Mouse (Mus musculus) urinary bladder, adult 18-20 months (tissue): Measurements from ENCODE around the gene Cyp8b1.

Experiments used
- DNase-seq, 2 experiments: peaks; one replicate each; pipeline ENCODE4 v3.0.0; 2022; ENCODE audit warnings: low spot score in 2 of 2, mixed read lengths in 2 of 2

The Cyp8b1 gene

DNA sequence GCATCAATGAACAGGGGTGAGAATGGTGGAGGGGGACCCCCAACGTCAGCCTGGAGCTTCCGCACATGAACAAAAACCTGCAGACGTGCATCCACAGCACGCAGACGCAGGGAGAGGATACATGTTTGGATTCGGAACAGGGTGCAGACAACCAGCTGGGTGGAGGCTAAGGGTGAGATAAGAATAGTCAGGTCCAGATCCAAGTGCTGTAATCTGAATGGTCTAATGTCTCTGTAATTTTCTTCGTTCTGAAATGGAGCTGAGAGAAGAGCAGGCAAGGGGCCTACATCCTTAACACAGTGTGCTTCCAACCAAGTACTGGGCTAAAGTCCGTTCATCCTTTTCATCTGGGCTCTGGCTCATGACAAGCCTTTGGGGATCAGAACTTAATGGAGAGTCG lies 24.8 kb downstream of the Cyp8b1 start:
- DNase-seq, result no peak

DNA sequence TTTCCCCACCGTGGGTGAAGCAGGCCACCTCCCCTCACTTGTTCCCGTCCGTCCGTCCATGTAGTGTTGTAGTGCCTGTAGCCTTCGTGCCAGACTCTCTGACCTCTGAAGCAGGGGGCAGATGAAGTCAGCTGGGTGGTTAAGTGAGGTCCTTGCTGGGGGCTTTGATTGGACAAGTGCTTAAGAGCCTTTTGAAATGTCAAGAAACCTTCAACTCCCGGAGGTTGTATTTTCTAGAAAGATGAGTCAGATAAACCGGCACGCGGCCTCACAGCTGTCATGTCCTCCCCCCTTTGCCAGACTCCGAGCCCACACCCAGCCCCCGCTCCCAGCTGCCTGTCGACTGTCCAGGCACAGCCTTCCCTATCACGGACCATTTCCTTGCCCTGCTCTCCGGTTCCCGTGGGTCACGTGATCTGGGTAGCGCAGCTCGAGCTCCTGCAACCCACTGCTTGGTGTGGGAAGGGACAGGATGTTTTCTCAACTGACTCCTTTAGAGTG lies 25.6 kb downstream of the Cyp8b1 start:
- peak; percentile 51 to 80 for DNase-seq

DNA sequence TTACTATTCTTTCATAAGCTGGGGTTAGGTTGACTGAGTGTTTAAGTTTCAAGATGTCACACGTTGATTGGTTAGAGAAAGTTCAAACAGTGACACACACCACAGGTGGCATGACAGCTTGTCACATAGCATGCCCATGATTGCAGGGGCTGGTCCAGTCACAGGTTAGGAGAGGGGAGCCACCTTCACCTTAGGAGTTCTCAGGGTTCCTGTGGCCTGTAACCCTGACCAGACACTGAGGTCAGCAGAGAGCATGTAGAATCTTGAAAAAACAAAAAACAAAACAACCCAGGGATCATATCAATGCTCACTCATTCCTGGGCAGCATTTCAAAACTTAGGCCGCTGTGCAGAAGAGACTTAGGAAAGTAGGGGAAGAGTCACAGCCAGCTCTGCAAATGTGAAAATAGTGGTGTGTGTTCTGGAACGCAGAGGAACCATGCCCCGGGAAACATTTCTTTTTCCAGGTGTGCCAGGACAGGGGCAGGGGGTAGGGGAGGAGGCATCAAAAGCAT lies 26.1 kb downstream of the Cyp8b1 start:
- DNase-seq, result no peak

DNA sequence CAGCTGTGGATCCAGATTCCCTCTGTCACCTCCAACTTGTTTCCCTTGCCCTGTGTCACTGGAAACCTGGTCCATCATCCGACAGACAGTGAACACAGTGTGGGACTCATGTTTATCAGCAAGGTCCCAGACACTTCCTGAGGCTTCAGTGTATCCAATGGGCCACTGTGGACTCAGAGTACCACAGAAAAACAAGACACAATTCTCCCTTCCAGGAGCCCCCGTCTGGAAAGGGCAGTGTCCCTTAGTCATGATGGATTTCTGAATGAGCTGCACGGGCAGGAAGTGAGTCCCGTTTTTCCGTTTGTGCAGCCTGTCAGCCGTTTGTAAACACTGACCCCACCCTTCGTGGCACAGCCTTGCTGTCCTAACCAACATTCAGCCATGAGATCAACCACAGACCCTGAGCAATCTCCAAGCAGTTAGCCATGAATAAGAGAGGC lies 34.1 kb downstream of the Cyp8b1 start:
- DNase-seq, result no peak

DNA sequence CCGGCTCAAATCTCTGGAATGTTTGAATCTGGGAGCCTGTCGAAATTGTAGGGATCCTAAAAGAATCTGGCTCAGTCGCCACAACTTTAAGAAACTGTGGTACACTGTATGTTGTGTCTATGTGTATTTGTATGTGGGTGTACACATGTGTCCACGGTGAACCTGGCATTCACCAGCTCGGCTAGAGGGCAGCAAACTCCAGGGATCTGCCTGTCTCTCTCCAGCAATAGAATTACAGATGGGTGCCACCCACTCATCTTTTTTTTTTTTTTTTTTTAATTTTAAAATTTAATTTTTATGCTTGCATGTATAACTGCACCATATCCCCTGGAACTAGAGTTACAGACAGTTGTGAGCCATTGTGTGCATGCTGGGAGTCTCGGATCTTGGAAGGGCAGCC lies 34.8 kb downstream of the Cyp8b1 start:
- DNase-seq, result no peak

DNA sequence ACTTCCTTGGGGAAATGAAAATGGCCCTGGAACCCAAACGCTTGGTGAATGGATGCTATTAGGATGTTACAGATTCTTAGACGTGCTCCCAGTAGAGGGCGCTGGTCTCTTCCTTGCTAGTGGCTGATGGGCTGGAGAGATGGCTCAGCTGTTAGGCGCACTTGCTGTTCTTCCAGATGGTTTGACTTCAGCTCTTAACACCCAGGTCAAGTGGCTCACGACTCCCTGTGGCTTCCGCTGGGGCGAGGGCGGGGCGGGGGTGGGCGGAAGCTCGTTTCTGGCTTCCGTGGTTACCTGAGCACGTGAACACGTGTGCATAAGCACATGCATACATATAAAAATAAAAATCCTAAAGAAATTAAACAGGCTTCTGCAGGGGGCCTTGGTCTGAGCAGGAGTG lies 35.3 kb downstream of the Cyp8b1 start:
- DNase-seq, result peak in 1 of 2 experiments; percentile 61

DNA sequence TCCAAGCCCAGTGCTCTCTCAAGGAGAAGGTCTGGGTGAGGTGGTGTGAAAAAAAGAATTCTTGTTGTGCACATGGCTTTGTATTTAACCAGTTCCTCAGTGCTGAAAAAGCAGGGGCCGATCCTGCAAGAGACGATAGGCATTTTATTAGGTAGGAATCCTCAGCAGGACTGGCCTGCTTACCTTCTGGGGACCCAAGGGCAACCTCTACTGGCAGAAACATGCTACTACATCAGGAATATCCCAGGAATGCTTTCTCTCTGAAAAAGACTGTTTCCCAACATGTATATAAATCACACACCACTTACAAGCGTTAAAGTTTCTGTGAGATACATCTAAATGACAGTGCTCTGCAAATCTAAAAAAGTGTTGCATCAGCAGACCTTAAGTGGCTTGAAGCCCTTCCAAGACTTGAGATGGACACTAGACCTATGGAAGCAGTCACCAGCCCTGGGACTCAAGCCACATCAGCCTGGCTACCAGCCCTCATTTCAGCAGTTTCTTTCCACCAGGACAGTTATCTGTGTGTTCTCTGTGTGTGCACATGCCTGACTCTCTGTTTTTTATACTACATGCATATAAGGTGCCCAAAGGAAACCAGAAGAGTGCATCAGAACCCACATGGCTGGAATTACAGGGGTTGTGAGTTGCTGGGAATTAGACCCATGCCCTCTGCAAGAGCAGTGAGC lies 38.9 kb downstream of the Cyp8b1 start:
- DNase-seq, result no peak

DNA sequence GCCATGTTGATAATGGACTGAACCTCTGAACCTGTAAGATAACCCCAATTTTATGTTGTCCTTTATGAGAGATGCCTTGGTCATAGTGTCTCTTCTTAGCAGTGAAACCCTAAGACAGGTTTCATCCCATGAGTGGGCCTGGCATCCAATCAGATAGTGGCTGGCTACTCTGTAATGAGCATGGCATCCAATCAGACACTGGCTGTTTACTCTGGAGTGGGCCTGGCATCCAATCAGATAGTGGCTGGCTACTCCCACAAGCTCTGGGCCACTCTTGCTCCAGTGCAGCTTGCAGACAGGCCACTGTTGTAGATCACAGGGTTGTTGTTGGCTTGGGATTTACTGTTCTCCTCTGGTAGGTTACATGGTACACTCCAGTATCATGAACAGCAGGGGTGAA lies 42.5 kb downstream of the Cyp8b1 start:
- DNase-seq, result no peak

DNA sequence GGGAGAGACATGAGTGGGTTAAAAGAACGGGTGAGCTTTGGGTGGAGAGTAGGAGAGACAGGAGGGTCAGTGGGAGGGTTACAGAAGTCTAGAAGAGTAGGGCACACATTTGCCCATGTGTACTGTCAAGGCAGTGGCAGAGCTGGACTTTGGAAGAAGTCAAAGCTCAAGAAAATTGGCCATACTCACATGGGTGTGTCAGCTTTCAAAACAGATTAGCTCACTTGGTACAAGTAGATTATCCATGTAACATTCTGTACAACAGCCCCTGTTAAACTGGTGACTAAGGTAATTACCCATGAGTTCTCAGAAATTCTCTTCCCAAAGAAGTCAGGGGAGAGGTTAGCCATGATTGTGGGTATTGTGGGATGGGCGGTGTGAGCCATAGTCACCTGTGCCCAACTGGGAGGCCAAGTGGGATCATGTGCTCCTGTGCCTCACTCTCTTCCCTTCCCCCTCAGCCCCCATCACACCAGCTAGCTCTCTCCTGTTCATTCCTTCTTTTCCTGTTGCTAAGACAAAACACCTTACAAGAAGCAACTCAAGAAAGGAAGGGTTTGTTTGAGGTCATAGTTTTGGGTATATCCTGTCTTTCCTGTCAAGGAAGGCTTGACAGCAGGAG lies 43.9 kb downstream of the Cyp8b1 start:
- DNase-seq, result no peak

DNA sequence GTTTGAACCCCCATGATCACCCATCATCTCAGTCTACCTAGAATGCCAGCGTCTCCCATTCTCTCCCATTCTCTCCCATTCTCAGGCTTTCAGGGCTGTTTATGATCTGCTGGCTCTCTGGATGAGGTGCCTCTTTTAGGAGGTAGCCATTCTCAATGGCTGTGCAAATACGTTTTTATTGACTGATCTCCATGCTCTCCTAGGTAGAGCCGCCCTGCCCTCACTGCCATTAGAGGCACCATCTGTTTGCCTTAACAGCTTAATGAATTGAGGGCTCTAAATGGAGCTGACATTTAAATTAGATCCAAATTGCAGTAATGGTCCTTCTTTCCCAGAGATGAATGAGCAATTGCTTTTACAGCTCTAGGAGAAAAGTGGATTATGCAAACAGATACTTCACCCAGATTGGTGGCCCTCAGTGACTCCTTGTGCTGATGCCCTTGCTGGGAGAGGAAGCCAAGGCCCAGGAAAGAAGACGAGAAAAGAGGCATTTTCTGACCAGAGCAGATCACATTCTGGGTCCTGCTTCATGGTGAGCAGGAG lies 46.1 kb downstream of the Cyp8b1 start:
- DNase-seq, result no peak

DNA sequence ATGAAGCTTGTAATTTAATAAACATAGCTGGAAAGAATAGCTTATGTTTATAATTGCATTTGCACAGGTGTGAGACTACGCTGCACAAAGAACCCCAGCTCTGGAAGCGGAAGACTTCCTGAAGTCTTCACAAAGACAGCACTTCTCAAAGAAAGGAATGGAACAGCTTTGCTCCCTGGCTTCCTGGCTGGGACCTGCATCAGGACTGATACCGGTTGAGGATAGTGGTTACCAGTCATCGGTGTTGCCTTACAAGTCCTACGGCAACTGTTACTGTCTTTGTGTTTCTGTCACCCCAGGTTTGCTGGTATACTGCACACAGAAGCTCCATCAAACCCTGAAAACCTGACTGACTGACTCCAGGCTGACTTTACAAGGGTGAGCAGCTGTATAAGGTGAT lies 46.7 kb downstream of the Cyp8b1 start:
- DNase-seq, result no peak

DNA sequence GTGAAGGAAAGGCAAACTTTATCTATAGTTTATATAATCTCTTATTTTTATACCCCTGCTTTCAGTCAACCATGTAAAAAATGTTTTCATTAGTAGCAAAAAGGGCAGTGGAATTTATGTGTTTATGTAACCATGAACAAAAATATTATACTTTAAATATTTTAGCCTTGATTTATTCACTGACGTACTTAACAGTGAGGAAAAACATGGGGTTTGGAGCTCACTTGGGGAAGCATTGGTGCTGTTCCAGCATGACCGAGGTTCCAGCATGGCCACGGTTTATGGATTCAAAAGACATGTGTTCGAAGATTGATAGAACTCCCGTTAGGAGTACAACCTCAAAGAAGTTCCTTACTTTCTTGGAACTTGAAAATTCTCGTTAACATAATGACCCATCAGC lies 47.9 kb downstream of the Cyp8b1 start:
- no peak for DNase-seq

DNA sequence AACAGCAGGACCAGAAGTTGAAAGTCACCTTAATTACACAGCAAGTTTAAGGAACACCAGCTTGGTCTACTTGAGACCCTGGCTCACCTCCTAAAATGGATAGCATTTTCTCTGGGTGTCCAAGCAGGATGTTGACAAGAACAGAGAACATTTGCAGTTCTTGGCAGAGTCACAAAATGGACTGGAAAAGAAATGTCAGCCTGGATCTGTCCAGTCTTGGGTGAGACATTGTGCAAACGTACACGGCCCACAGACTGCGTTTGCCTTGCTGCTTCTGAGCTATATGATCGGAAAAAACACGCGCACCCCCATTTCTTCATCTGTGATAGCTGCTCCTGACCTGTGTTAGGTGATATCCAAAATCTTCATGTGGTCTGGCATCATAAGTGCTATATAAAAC lies 48.5 kb downstream of the Cyp8b1 start:
- no peak for DNase-seq

DNA sequence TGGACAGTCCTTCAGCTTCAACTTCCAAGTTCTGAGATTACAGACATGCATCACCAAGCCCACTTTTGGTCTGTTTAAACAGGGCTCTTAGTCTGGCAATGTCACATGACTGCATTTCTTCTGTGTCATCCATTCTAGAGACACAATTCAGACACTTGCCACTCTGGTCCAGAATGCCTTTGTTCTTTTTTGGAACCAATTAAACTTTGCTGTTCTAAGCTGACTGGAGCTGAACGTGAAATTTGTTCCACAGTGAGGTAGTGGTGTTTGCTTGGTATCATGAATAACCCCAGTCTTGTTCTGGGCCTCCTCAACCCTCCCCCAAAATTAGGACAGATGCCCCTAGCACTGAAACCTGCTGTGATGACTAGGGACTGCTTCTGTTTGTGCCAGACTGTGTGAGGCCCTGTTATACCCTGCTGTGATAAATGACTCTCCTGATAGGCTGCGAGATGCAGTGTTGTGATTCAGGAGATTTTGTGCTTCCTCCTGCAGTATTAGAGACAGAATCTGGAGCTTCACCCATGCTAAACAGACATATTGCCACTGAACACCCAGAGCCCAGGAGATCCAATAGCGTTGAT lies 50.6 kb downstream of the Cyp8b1 start:
- DNase-seq, result no peak

DNA sequence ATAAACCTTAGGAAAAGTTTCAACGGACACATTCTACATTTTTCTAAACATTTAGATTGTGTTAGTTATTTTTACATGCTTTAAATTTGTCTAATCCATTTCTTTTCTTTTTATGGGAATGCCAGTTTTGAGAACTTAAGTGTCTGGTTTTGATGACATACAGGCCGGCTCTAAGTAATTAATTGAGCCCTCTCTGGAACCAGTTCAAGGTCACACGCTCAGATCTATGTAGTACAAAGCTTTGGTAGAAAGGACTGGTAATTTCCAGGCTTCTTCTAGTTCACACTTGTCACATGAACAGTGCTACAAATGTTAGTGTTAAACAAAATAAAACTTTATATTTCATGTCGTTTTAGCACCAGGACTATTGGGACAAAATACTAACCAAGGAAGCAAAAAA lies 51.3 kb downstream of the Cyp8b1 start:
- no peak for DNase-seq
